Mouse (Mus musculus): ENCODE data around the gene Wtap.

GRCm38 (mm10) chr17:12925001-12925400, 69.0 kb downstream of the Wtap start:
- TF ChIP-seq CTCF (IDR thresholded peaks at IDR 0.05; ENCODE audit: low read depth, low read length) (no peak), GATA2 (IDR thresholded peaks at IDR 0.05; ENCODE audit: borderline replicate concordance, low read depth, low read length) (no peak), TAL1 (conservative IDR thresholded peaks at IDR 0.05; ENCODE audit: low read depth, low read length) (no peak), GATA1 (IDR thresholded peaks at IDR 0.05; ENCODE audit: borderline replicate concordance, low read length) (no peak)
